Mouse (Mus musculus) G1E (cell line): ENCODE measurements at regions not wholly inside any gene's neighbourhood (a gene's known extent, or its start where the extent isn't known, plus 50 kb on each side); places are given as distances from the start of the nearest gene placed in this dataset.

Source experiments
- CTCF ChIP-seq: IDR thresholded peaks from 2 replicates; pipeline ENCODE4 v1.5.1; 2012; ENCODE audit warnings: low read depth, low read length, inconsistent platforms, mixed read lengths
- POLR2AphosphoS5 ChIP-seq: IDR thresholded peaks from 2 replicates; pipeline ENCODE4 v1.6.1; 2012; ENCODE audit warnings: low read depth, low read length, inconsistent platforms; ENCODE audit not compliant: insufficient replicate concordance

DNA sequence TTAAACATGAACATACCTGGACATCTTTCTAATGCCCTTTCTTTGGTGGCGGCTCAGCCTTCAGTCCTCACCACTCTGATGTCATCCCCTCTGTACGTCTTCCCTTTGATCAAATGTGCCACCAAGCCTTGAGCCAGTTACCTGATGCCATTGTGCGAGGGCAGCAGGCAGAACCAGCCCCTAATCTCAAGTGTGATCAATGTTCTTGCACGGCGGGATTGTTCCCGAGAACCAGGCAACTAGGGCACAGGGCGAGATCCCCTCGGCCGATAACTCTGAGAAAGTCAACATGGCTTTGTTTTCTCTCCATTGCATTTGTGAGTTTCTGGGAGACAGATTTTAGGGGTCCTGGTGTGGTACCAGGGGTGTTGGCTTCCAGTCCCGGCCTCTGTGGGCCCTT lies 166.2 kb upstream of the Msx2 start:
- TF ChIP-seq POLR2AphosphoS5, result no peak
- TF ChIP-seq CTCF, result no peak
